Mouse (Mus musculus) small intestine, adult 2 months (tissue): ENCODE measurements around the gene Tnip3.

Experiments used
- CTCF ChIP-seq: fragments of 200-500 bp; IDR thresholded peaks from 2 replicates; pipeline ENCODE4 v1.5.1; 2012; ENCODE audit warnings: low read depth, mild to moderate bottlenecking, control low read depth, inconsistent platforms, low read length, moderate library complexity, mixed read lengths; ENCODE audit not compliant: insufficient replicate concordance, insufficient read length; ENCODE audit errors: extremely low read depth
- POLR2A ChIP-seq: fragments of 200-500 bp; IDR thresholded peaks from 2 replicates; pipeline ENCODE4 v1.6.1; 2012; ENCODE audit warnings: low read depth, mild to moderate bottlenecking, control low read depth, inconsistent platforms, low read length, moderate library complexity

DNA sequence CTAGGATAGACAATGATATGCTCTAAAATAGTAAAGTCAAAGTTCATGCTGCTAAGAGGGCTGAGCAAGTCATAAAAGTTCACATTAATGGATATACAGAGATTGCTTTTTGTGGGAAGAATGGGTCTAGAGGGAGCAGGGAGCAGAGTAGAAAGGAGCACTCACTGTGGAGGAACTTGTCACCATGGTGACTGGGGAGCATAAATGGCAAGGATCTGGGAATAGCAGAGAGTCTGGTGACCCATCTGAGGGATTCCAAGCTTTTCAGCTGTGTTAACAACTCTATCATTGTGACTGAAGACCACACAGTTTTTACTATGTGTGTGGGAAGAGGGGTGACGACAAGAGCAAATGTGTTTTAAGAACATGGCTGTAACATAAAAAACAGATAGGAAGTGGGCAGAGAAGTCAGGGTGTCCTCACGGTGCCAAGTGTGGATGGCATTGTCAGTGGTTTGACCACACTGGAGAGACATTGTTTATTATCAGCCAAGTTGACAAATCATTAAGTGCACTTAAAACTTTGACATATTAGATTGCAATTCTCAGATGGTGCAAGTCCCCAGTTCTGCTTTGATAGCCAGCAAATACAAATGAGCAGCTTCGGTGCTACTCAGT is 6.2 kb downstream of the Tnip3 start:
- TF ChIP-seq POLR2A (no peak), CTCF (no peak)
